Mouse (Mus musculus) hindbrain, embryonic 15.5 days (tissue): ENCODE data around the gene Setd3. TPM values are rescaled to one million over a fixed set of nuclear protein-coding genes. Genes with fewer than 3 reads are reported as not detected.

ENCODE experiments used
- ATAC-seq: fragments of 200-750 bp; cut with Nextera tagmentation; 2 replicates; pipeline ENCODE4 v1.8.0; 2017; ENCODE audit warnings: low read depth, moderate number of reproducible peaks, moderate TSS enrichment; ENCODE audit not compliant: low FRiP score
- H3K27ac ChIP-seq: fragments of 300-500 bp; sonication (generic); replicated peaks from 2 replicates; pipeline ENCODE4 v1.5.1; 2015; ENCODE audit warnings: mild to moderate bottlenecking, inconsistent platforms
- H3K27me3 ChIP-seq: fragments of 300-500 bp; sonication (generic); 2 replicates; pipeline ENCODE4 v1.6.1; 2015; ENCODE audit warnings: control low read depth, inconsistent platforms
- H3K36me3 ChIP-seq: fragments of 300-500 bp; sonication (generic); 2 replicates; pipeline ENCODE4 v1.6.1; 2015; ENCODE audit warnings: control low read depth, inconsistent platforms
- H3K4me1 ChIP-seq: fragments of 300-500 bp; sonication (generic); replicated peaks from 2 replicates; pipeline ENCODE4 v1.6.1; 2015; ENCODE audit warnings: control low read depth, inconsistent platforms
- H3K4me2 ChIP-seq: fragments of 300-500 bp; sonication (generic); 2 replicates; pipeline ENCODE4 v1.6.1; 2015; ENCODE audit warnings: moderate library complexity, mild to moderate bottlenecking, inconsistent platforms
- H3K4me3 ChIP-seq: fragments of 300-500 bp; sonication (generic); 2 replicates; pipeline ENCODE4 v1.5.1; 2015; ENCODE audit warnings: mild to moderate bottlenecking, inconsistent platforms
- H3K9ac ChIP-seq: fragments of 300-500 bp; sonication (generic); 2 replicates; pipeline ENCODE4 v1.6.1; 2015; ENCODE audit warnings: inconsistent platforms
- H3K9me3 ChIP-seq: fragments of 300-500 bp; sonication (generic); 2 replicates; pipeline ENCODE4 v1.6.1; 2016; ENCODE audit warnings: control low read depth, inconsistent platforms
- WGBS: fragments of 180-500 bp; shearing (Covaris S2); methylation state at CpG from one replicate; pipeline ENCODE4 v1.1.7; 2015; 5-methylcytosine and 5-hydroxymethylcytosine counted together
- polyA plus RNA-seq: library from polyadenylated mRNA; unstranded; fragments of >200 nt; fragmentation: Nextera tagmentation; extraction: Ambion mirVana; gene quantifications from 2 replicates; pipeline ENCODE4 v1.2.1, GENCODE M21; 2015

The Setd3 gene
- polyA plus RNA-seq, 1 experiment from 2014 or later, result 95.9 TPM

- H3K9me3 ChIP-seq, result no peaks in the 10 kb centered on the region
- H3K27ac ChIP-seq, result no peak overlapping the region
- H3K27me3 ChIP-seq, result no peaks in the 10 kb centered on the region
- no peaks in the 10 kb centered on the region for H3K36me3 ChIP-seq
- ATAC-seq, result no peak
- H3K4me3 ChIP-seq, result no peak overlapping the region
- H3K4me2 ChIP-seq, result no peak overlapping the region
- H3K4me1 ChIP-seq, result peaks cover 6% of the 10 kb centered on the region
- H3K9ac ChIP-seq, result no peak overlapping the region
These were observed 7.8 kb downstream of the Setd3 start for GRCm38 (mm10) chr12:108171336-108171735.

- H3K9ac ChIP-seq, result no peak overlapping the region
- no peaks in the 10 kb centered on the region for H3K9me3 ChIP-seq
- 94% methylated on average over 3 of the region's 3 CpGs for WGBS
- H3K27me3 ChIP-seq, result no peaks in the 10 kb centered on the region
- H3K4me2 ChIP-seq, result no peak overlapping the region
- ATAC-seq, result no peak
- no peaks in the 10 kb centered on the region for H3K36me3 ChIP-seq
- no peak overlapping the region for H3K27ac ChIP-seq
- H3K4me3 ChIP-seq, result no peak overlapping the region
- peaks cover 4% of the 10 kb centered on the region; the same call in 1 of the 2 replicates for H3K4me1 ChIP-seq
These were observed 8.6 kb downstream of the Setd3 start for GRCm38 (mm10) chr12:108170467-108170866.

- H3K9me3 ChIP-seq, result no peaks in the 10 kb centered on the region
- H3K36me3 ChIP-seq, result no peaks in the 10 kb centered on the region
- H3K4me3 ChIP-seq, result no peak overlapping the region
- no peak overlapping the region for H3K27ac ChIP-seq
- 85% methylated on average over 3 of the region's 3 CpGs for WGBS
- H3K9ac ChIP-seq, result no peak overlapping the region
- no peaks in the 10 kb centered on the region for H3K27me3 ChIP-seq
- ATAC-seq, result no peak
- H3K4me2 ChIP-seq, result no peak overlapping the region
- H3K4me1 ChIP-seq, result peaks cover 4% of the 10 kb centered on the region; the same call in 1 of the 2 replicates
These were observed 10.2 kb downstream of the Setd3 start for GRCm38 (mm10) chr12:108168909-108169308.

GRCm38 (mm10) chr12:108163706-108164105, 15.4 kb downstream of the Setd3 start:
- ATAC-seq, result no peak
- 68% methylated on average over 3 of the region's 3 CpGs for WGBS
- H3K4me1 ChIP-seq, result no peaks in the 10 kb centered on the region
- no peaks in the 10 kb centered on the region for H3K27me3 ChIP-seq
- peaks cover 12% of the 10 kb centered on the region for H3K36me3 ChIP-seq
- no peak overlapping the region for H3K4me3 ChIP-seq
- no peak overlapping the region for H3K27ac ChIP-seq
- H3K9me3 ChIP-seq, result no peaks in the 10 kb centered on the region
- H3K9ac ChIP-seq, result no peak overlapping the region
- no peak overlapping the region for H3K4me2 ChIP-seq

GRCm38 (mm10) chr12:108162036-108162435, 17.1 kb downstream of the Setd3 start:
- H3K4me1 ChIP-seq, result no peaks in the 10 kb centered on the region
- H3K4me2 ChIP-seq, result no peak overlapping the region
- H3K4me3 ChIP-seq, result no peak overlapping the region
- no peak overlapping the region for H3K9ac ChIP-seq
- no peak overlapping the region for H3K27ac ChIP-seq
- no peak for ATAC-seq
- H3K9me3 ChIP-seq, result no peaks in the 10 kb centered on the region
- peaks cover 16% of the 10 kb centered on the region for H3K36me3 ChIP-seq
- 81% methylated on average over 1 of the region's 1 CpGs for WGBS
- no peaks in the 10 kb centered on the region for H3K27me3 ChIP-seq

GRCm38 (mm10) chr12:108159863-108160262, 19.3 kb downstream of the Setd3 start:
- Histone ChIP-seq H3K9me3 (no peaks in the 10 kb centered on the region), H3K4me1 (no peaks in the 10 kb centered on the region), H3K36me3 (peaks cover 22% of the 10 kb centered on the region), H3K4me2 (no peak overlapping the region), H3K27me3 (no peaks in the 10 kb centered on the region), H3K27ac (no peak overlapping the region), H3K4me3 (no peak overlapping the region), H3K9ac (no peak overlapping the region)
- ATAC-seq, result no peak

- H3K36me3 ChIP-seq, result peaks cover 22% of the 10 kb centered on the region
- 98% methylated on average over 2 of the region's 2 CpGs for WGBS
- no peak overlapping the region for H3K27ac ChIP-seq
- no peaks in the 10 kb centered on the region for H3K9me3 ChIP-seq
- H3K4me3 ChIP-seq, result no peak overlapping the region
- ATAC-seq, result no peak
- no peaks in the 10 kb centered on the region for H3K27me3 ChIP-seq
- H3K4me1 ChIP-seq, result no peaks in the 10 kb centered on the region
- no peak overlapping the region for H3K4me2 ChIP-seq
- H3K9ac ChIP-seq, result no peak overlapping the region
These were observed 26.4 kb downstream of the Setd3 start for GRCm38 (mm10) chr12:108152743-108153142.

DNA sequence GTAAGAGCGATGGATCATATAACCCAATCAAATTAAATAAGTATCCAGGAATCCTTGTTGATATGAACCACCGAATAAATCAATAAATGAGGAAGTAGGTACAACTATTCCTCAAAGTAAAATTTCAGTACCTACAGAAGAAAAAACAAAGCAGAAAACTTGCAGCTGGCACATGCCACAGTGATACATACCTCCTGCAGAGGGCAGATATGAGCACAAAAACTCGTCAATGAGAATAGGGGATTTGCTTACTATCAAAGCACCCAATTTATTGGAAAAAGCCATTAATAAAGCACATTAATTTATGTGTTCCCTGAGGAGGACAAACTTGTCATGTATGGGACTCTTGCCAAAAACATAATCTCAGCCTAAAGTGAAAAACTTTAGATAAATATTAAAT, 29.4 kb downstream of the Setd3 start:
- Histone ChIP-seq H3K4me1 (no peaks in the 10 kb centered on the region), H3K27ac (no peak overlapping the region), H3K36me3 (peaks cover 11% of the 10 kb centered on the region), H3K4me3 (no peak overlapping the region), H3K27me3 (no peaks in the 10 kb centered on the region), H3K4me2 (no peak overlapping the region), H3K9ac (no peak overlapping the region), H3K9me3 (no peaks in the 10 kb centered on the region)
- WGBS, result 72% methylated on average over 3 of the region's 3 CpGs
- ATAC-seq, result no peak

- ATAC-seq, result no peak
- no peaks in the 10 kb centered on the region for H3K9me3 ChIP-seq
- H3K4me1 ChIP-seq, result no peaks in the 10 kb centered on the region
- H3K36me3 ChIP-seq, result 0 out of 2 replicates have a peak, but pooled peaks cover 3% of the 10 kb centered on the region
- H3K27me3 ChIP-seq, result no peaks in the 10 kb centered on the region
- no peak overlapping the region for H3K9ac ChIP-seq
- H3K4me3 ChIP-seq, result no peak overlapping the region
- 94% methylated on average over 3 of the region's 3 CpGs for WGBS
- H3K4me2 ChIP-seq, result no peak overlapping the region
- H3K27ac ChIP-seq, result no peak overlapping the region
These were observed 33.9 kb downstream of the Setd3 start for GRCm38 (mm10) chr12:108145198-108145597.

- Histone ChIP-seq H3K36me3 (0 out of 2 replicates have a peak, but pooled peaks cover 3% of the 10 kb centered on the region), H3K4me3 (no peak overlapping the region), H3K4me2 (no peak overlapping the region), H3K9me3 (no peaks in the 10 kb centered on the region), H3K9ac (no peak overlapping the region), H3K4me1 (no peaks in the 10 kb centered on the region), H3K27ac (no peak overlapping the region), H3K27me3 (no peaks in the 10 kb centered on the region)
- ATAC-seq, result no peak
- WGBS, result 90% methylated on average over 5 of the region's 5 CpGs
These were observed 35.3 kb downstream of the Setd3 start for GRCm38 (mm10) chr12:108143624-108144498.

DNA sequence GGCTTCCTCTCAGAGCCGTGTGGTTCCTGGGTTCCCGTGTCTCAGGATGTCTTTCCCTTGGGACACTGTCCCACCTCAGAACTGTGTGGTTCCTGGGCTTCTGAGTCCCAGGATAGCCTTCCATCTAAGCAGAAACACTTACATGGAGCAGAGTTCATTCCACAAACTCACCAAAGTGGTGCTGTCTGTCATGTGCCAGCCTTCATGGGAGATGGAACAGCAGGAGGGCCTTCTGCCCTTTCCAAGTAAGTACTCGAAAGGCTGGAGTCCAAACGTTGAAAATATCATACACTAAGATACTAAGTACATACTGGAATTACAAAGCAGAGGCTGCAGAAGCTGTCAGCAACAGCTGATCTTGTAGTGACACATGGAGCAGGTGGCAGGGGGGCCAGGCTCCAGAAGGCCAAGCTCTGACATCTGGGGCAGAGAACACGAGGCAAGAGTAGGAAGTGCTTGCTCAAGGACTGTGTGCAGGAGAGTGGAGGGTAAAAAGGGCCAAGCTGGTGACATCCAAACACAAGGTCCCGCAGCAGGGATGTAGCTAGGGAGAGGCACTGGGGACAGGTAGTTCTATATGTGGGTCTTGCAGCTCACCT, 43.4 kb downstream of the Setd3 start:
- H3K4me1 ChIP-seq, result no peaks in the 10 kb centered on the region
- H3K4me3 ChIP-seq, result no peak overlapping the region
- no peaks in the 10 kb centered on the region for H3K27me3 ChIP-seq
- no peak overlapping the region for H3K9ac ChIP-seq
- H3K27ac ChIP-seq, result no peak overlapping the region
- no peaks in the 10 kb centered on the region for H3K9me3 ChIP-seq
- no peak overlapping the region for H3K4me2 ChIP-seq
- H3K36me3 ChIP-seq, result peaks cover 3% of the 10 kb centered on the region; the same call in 1 of the 2 replicates
- WGBS, result 81% methylated on average over 6 of the region's 6 CpGs
- no peak for ATAC-seq

DNA sequence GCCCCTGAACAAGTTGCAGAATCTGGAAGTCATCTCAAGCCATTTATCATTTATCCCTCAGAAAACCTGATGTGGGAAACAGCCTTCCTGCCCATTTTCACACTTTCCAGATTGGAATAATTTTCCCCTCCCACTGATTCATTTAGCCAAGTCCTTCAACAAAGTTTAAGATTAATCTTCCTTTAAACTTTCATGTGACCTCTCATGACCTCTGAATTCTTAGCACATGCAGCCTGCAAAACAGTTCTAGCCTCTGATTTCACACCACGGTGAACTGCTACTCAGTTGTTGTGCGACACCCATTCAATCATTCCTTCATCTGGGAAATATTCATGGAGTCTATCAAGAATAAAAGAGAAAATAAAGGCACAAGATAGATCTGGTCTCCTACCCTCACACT, 45.9 kb downstream of the Setd3 start:
- H3K27ac ChIP-seq, result no peak overlapping the region
- no peaks in the 10 kb centered on the region for H3K27me3 ChIP-seq
- no peak overlapping the region for H3K4me2 ChIP-seq
- H3K9me3 ChIP-seq, result no peaks in the 10 kb centered on the region
- H3K4me3 ChIP-seq, result no peak overlapping the region
- peaks cover 18% of the 10 kb centered on the region for H3K36me3 ChIP-seq
- WGBS, result 64% methylated on average over 2 of the region's 2 CpGs
- ATAC-seq, result no peak
- H3K9ac ChIP-seq, result no peak overlapping the region
- H3K4me1 ChIP-seq, result no peaks in the 10 kb centered on the region
